Mouse (Mus musculus) erythroblast, embryonic 14.5 days (primary cell): Measurements from ENCODE around the gene Cemip.

Experiments
- GATA1 ChIP-seq: IDR thresholded peaks from 2 replicates; pipeline ENCODE4 v1.6.1; 2012; ENCODE audit warnings: low read length, inconsistent platforms, mixed read lengths
- TAL1 ChIP-seq: IDR thresholded peaks from 3 replicates; pipeline ENCODE4 v1.6.1; 2012; ENCODE audit warnings: low read length, inconsistent platforms, mixed read lengths

DNA sequence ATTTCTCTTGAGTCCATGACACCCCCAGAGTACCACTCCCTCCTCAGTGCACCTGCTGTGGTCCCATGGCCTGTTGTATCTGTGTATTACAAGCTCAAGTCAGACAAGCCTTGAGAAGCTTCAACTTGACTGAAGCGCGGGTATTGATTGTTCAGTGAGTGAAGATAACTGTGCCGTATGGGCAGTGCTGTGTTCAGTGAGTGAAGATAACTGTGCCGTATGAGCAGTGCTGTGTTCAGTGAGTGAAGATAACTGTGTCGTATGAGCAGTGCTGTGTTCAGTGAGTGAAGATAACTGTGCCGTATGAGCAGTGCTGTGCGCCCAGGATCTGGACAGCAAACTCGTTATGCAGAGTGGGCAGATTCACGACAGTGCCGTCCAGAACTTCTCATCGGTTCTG, 188.0 kb downstream of the Cemip start:
- TF ChIP-seq TAL1 (no peak), GATA1 (no peak)
